9 mouse cellular contexts compared by ENCODE assay signal in the genomic region with DNA sequence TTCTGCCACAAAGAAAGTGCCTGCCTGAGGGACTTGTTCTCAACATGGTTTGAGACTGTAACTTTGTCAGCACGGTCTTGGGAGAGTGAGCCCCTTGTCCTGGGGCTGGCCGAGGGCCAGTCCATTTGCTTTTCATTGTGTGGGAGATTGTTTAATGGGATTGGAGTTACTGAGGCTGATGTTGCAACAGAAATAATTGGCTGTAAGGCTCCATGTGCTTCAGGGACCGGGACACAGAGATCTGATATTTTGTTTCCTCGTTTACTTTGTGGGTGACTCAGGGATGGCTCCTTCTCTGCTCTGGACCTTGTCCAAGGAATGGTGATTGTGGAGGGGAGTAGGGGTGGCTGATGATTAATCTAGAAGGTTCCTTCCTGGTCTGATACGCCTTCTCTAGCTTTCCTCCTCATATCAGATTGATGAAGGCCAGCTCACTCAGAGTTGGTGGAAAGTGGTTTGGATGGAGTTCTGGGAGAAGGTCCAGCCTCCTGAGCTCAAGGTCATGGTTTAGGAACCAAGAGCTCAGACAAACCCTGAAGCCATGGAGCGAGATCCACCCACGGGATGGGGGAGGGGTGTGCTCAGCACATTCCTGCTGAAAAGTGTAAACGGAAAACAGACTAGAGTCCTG. TPM values are rescaled to one million over a fixed set of nuclear protein-coding genes. Genes with fewer than 3 reads are reported as not detected.
DNase-seq lines count a peak whose midpoint lies in the region; ATAC-seq and TF ChIP-seq lines count a peak whose summit lies in the region.
"Had no signal": no experiment of that assay in that cellular context is flagged by ENCODE, and none has a peak within 500 bp of the region (broad histone marks: within the 10 kb centered on the region; RNA-seq: fewer than 3 reads in every experiment).

No protein-coding gene starts in this region.

- peak; percentile 71 for ATAC-seq in heart, embryonic 16.5 days (replicated peaks; ENCODE audit: extremely low read depth, insufficient read depth, low FRiP score)
- ATAC-seq in lung, embryonic 15.5 days (ENCODE audit: borderline replicate concordance, extremely low read depth, low FRiP score, low TSS enrichment) = peak; percentile 80
- no peak for ATAC-seq in granulocyte monocyte progenitor cell, adult 5-6 weeks (replicated peaks; ENCODE audit: poor library complexity, severe bottlenecking)
- ATAC-seq in hindbrain, postnatal 0 days = no peak

- no peaks in the 10 kb centered on the region for H3K27me3 ChIP-seq in heart, embryonic 16.5 days (ENCODE audit: control insufficient read depth, insufficient read depth, low read length)
- no peaks in the 10 kb centered on the region for H3K27me3 ChIP-seq in lung, embryonic 15.5 days
- H3K27me3 ChIP-seq in hindbrain, postnatal 0 days (ENCODE audit: insufficient read depth, low read length) = no peaks in the 10 kb centered on the region

- no peak for TF ChIP-seq CTCF in hindbrain, postnatal 0 days (IDR thresholded peaks at IDR 0.05; ENCODE audit: low read depth)

- no peak overlapping the region for H3K4me3 ChIP-seq in heart, embryonic 16.5 days (ENCODE audit: low read length)
- no peak overlapping the region for H3K4me3 ChIP-seq in lung, embryonic 15.5 days
- H3K4me3 ChIP-seq in hindbrain, postnatal 0 days (ENCODE audit: low read length) = no peak overlapping the region

- H3K4me2 ChIP-seq in heart, embryonic 16.5 days (ENCODE audit: low read depth, low read length) = no peak overlapping the region
- H3K4me2 ChIP-seq in lung, embryonic 15.5 days = no peak overlapping the region
- no peak overlapping the region for H3K4me2 ChIP-seq in hindbrain, postnatal 0 days (ENCODE audit: low read depth, low read length)

- H3K36me3 ChIP-seq in heart, embryonic 16.5 days (ENCODE audit: control insufficient read depth, insufficient read depth) = no peaks in the 10 kb centered on the region
- H3K36me3 ChIP-seq in lung, embryonic 15.5 days = no peaks in the 10 kb centered on the region
- H3K36me3 ChIP-seq in hindbrain, postnatal 0 days (ENCODE audit: insufficient read depth, low read length) = no peaks in the 10 kb centered on the region

- DNase-seq in retina, postnatal 1 day = peak; percentile 26
- no peak for DNase-seq in retina, embryonic 14.5 days (ENCODE audit: low spot score)
- DNase-seq in spleen, adult 18-20 months = no peak
- no peak for DNase-seq in right cerebral cortex, postnatal 36 days (ENCODE audit: low spot score in 2 of 2)
- DNase-seq in hindbrain, postnatal 0 days (ENCODE audit: low spot score) = no peak

- H3K9ac ChIP-seq in heart, embryonic 16.5 days (ENCODE audit: low read length) = no peak overlapping the region
- H3K9ac ChIP-seq in lung, embryonic 15.5 days = no peak overlapping the region
- H3K9ac ChIP-seq in hindbrain, postnatal 0 days (replicated peaks; ENCODE audit: low read length) = no peak overlapping the region

- H3K9me3 ChIP-seq in heart, embryonic 16.5 days (replicated peaks; ENCODE audit: control insufficient read depth, low read length) = no peaks in the 10 kb centered on the region
- no peaks in the 10 kb centered on the region for H3K9me3 ChIP-seq in lung, embryonic 15.5 days
- no peaks in the 10 kb centered on the region for H3K9me3 ChIP-seq in hindbrain, postnatal 0 days (ENCODE audit: low read length)

- peaks cover 4% of the 10 kb centered on the region; the same call in 1 of the 2 replicates for H3K4me1 ChIP-seq in heart, embryonic 16.5 days (ENCODE audit: control insufficient read depth, insufficient read depth, low read length)
- H3K4me1 ChIP-seq in lung, embryonic 15.5 days = peaks cover 20% of the 10 kb centered on the region
- H3K4me1 ChIP-seq in hindbrain, postnatal 0 days (ENCODE audit: insufficient read depth, low read length) = no peaks in the 10 kb centered on the region

- H3K27ac ChIP-seq in heart, embryonic 16.5 days (ENCODE audit: low read length) = 0 out of 2 replicates have a peak overlapping the region, but pooled peaks have one; percentile 26
- peak overlapping the region; percentile 53 for H3K27ac ChIP-seq in lung, embryonic 15.5 days
- no peak overlapping the region for H3K27ac ChIP-seq in hindbrain, postnatal 0 days

- 41% methylated on average over 8 of the region's 8 CpGs for WGBS in heart, embryonic 16.5 days
- 35% methylated on average over 8 of the region's 8 CpGs for WGBS in lung, embryonic 15.5 days
- 74% methylated on average over 8 of the region's 8 CpGs for WGBS in hindbrain, postnatal 0 days

RNA-seq across cellular contexts. Expression of gene Col15a1, which starts 56.3 kb away (rescaled TPM):
- polyA plus RNA-seq in heart, embryonic 16.5 days (2015; fragmentation: Nextera tagmentation; extraction: Ambion mirVana) = 13.5 and 15.9 TPM in 2 replicates
- 22.6 and 25.8 TPM in 2 replicates for polyA plus RNA-seq in lung, embryonic 15.5 days (2015; fragmentation: Nextera tagmentation; extraction: Ambion mirVana)
- not detected in 2 replicates for total RNA-seq in granulocyte monocyte progenitor cell, adult 5-6 weeks (2014; fragmentation: Nextera tagmentation)
- not detected in 2 replicates for total RNA-seq in granulocyte monocyte progenitor cell, adult 5-6 weeks (2017)
- total RNA-seq in hindbrain, postnatal 0 days (2014; rRNA removed) = 8.9 and 13.7 TPM in 2 replicates
- 3.1 and 3.7 TPM in 2 replicates for polyA plus RNA-seq in hindbrain, postnatal 0 days (2015; fragmentation: Nextera tagmentation; extraction: Ambion mirVana)
- total RNA-seq: hematopoietic stem cell, adult 5-6 weeks had no signal

RNA-seq across cellular contexts. Expression of gene Galnt12, which starts 60.0 kb away (rescaled TPM):
- polyA plus RNA-seq in heart, embryonic 16.5 days (2015; fragmentation: Nextera tagmentation; extraction: Ambion mirVana) = 4.1 and 5.3 TPM in 2 replicates
- polyA plus RNA-seq in lung, embryonic 15.5 days (2015; fragmentation: Nextera tagmentation; extraction: Ambion mirVana) = 8.9 and 9.3 TPM in 2 replicates
- 1.7 TPM in 1 of 2 replicates, not detected in the other for total RNA-seq in granulocyte monocyte progenitor cell, adult 5-6 weeks (2014; fragmentation: Nextera tagmentation)
- 0.82 and 0.98 TPM in 2 replicates for total RNA-seq in granulocyte monocyte progenitor cell, adult 5-6 weeks (2017)
- total RNA-seq in hindbrain, postnatal 0 days (2014; rRNA removed) = 1.5 and 1.7 TPM in 2 replicates
- 1.2 and 1.4 TPM in 2 replicates for polyA plus RNA-seq in hindbrain, postnatal 0 days (2015; fragmentation: Nextera tagmentation; extraction: Ambion mirVana)

Comparison
In these comparisons a context has a peak if more than half of its experiments do, and no peak if none do; other contexts are left out.
1. ATAC-seq: peak in heart, embryonic 16.5 days (single experiment) and lung, embryonic 15.5 days (single experiment); none in granulocyte monocyte progenitor cell, adult 5-6 weeks (single experiment) and hindbrain, postnatal 0 days (single experiment).